Mouse (Mus musculus) myocyte (in vitro differentiated cells): Measurements from ENCODE around the gene Olfr890.

Source experiments
- MAX ChIP-seq: IDR thresholded peaks from one replicate; pipeline ENCODE4 v1.6.1; 2011; ENCODE audit warnings: low read depth, mild to moderate bottlenecking, control low read depth
- MYOD1 ChIP-seq, 3 experiments: IDR thresholded peaks; one replicate each; pipeline ENCODE4 v1.6.1; 2011; ENCODE audit warnings: control low read depth in 2 of 3, low read depth in 2 of 3, mild to moderate bottlenecking in 2 of 3, moderate library complexity in 1 of 3; ENCODE audit not compliant: insufficient read length in 2 of 3, control insufficient read depth in 1 of 3
- MYOG ChIP-seq, 3 experiments: IDR thresholded peaks; one replicate each; pipeline ENCODE4 v1.6.1; 2011; ENCODE audit warnings: control low read depth in 2 of 3, low read depth in 2 of 3, mild to moderate bottlenecking in 2 of 3; ENCODE audit not compliant: insufficient read length in 2 of 3, control insufficient read depth in 1 of 3, insufficient read depth in 1 of 3
- POLR2AphosphoS2 ChIP-seq: IDR thresholded peaks from one replicate; pipeline ENCODE4 v1.6.1; 2011; ENCODE audit warnings: low read depth, control low read depth; ENCODE audit not compliant: insufficient read length
- TCF12 ChIP-seq: IDR thresholded peaks from one replicate; pipeline ENCODE4 v1.6.1; 2011; ENCODE audit warnings: mild to moderate bottlenecking, control low read depth; ENCODE audit not compliant: poor library complexity, insufficient read depth, severe bottlenecking
- TCF3 ChIP-seq: IDR thresholded peaks from one replicate; pipeline ENCODE4 v1.6.1; 2011; ENCODE audit warnings: low read depth, control low read depth; ENCODE audit not compliant: insufficient read length
- USF1 ChIP-seq: IDR thresholded peaks from one replicate; pipeline ENCODE4 v1.6.1; 2011; ENCODE audit warnings: low read depth, mild to moderate bottlenecking, control low read depth, moderate library complexity

- TF ChIP-seq POLR2AphosphoS2 (no peak), TCF12 (no peak), MYOG (IDR thresholded peaks at IDR 0.05; ENCODE audit: control insufficient read depth in 1 of 3, insufficient read depth in 1 of 3, insufficient read length in 2 of 3, low read depth in 2 of 3) (no peak), MYOD1 (IDR thresholded peaks at IDR 0.05; ENCODE audit: control insufficient read depth in 1 of 3, insufficient read length in 2 of 3, low read depth in 2 of 3) (no peak), MAX (no peak), TCF3 (no peak), USF1 (no peak)
Observed at GRCm38 (mm10) chr9:38180721-38181120, 38.4 kb downstream of the Olfr890 start, which contains the start of gene Olfr891.
